Mouse (Mus musculus): Measurements from ENCODE around the gene Capn12. TPM values are rescaled to one million over a fixed set of nuclear protein-coding genes. Genes with fewer than 3 reads are reported as not detected.

Capn12 gene
- total and polyA plus RNA-seq, 2 experiments from 2014 or later, result 0.38 to 0.41 TPM

DNA sequence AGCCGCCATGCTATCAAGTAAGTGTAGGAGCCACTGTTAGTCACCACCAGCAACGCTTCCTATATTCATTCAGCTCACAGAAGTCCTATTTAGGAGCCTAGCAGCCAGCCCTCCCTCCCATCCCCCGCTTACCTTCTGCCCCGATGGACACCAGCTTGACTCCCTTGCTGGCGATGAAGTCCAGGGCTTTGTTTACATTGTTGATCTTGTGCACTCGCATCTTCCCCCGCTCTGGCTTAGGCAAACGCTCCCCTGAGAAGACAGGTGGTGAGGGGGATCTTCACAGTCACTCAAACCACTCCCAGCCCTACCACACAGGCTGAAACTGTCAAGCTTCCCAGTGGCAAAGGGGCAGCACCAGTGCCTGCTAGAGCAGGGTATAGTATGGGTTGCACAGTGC lies 37.3 kb downstream of the Capn12 start:
- ATAC-seq (ENCODE audit: low FRiP score), result no peak
- TF ChIP-seq CTCF (IDR thresholded peaks at IDR 0.05), result no peak
- no peaks in the 10 kb centered on the region; the same call in 1 of the 2 replicates for H3K4me1 ChIP-seq (ENCODE audit: insufficient read depth, low read length)
- 81% methylated on average over 8 of the region's 8 CpGs for WGBS
- no peak overlapping the region for H3K27ac ChIP-seq (ENCODE audit: low read depth, low read length)
- H3K4me3 ChIP-seq (ENCODE audit: low read depth, low read length), result no peak overlapping the region
- DNase-seq (ENCODE audit: low spot score), result no peak
- H3K27me3 ChIP-seq (ENCODE audit: insufficient read depth, low read length), result no peaks in the 10 kb centered on the region
- H3K36me3 ChIP-seq (ENCODE audit: insufficient read depth, low read length), result peaks cover 30% of the 10 kb centered on the region
- no peak overlapping the region for H3K9ac ChIP-seq (replicated peaks; ENCODE audit: low read length, poor library complexity, severe bottlenecking)
- H3K4me2 ChIP-seq (ENCODE audit: low read depth, low read length, poor library complexity, severe bottlenecking), result no peak overlapping the region
- no peaks in the 10 kb centered on the region for H3K9me3 ChIP-seq (ENCODE audit: low read length)

DNA sequence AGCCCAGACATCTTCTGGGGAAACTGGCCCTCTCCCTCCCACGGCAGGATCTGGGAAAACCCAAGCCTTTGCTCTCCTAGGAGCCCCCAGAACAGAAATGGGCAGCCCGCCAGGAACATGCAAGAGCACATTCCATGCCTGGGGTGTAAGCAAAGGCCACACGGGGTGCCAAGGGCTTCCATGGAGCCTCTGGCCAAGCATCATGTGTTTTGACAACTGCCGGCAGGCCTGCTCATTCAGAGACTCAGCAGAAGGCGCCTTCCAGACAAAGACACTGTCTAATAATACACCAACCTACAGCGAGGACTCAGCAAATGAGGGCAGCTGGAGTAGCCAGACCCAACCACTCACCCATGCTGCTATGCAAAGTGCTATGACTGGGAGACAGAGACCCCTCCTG lies 38.6 kb downstream of the Capn12 start:
- peaks cover 25% of the 10 kb centered on the region for H3K36me3 ChIP-seq (ENCODE audit: insufficient read depth, low read length)
- no peak overlapping the region for H3K9ac ChIP-seq (replicated peaks; ENCODE audit: low read length, poor library complexity, severe bottlenecking)
- ATAC-seq (ENCODE audit: low FRiP score) (peak; percentile 60), DNase-seq (ENCODE audit: low spot score) (peak; percentile 87)
- H3K4me2 ChIP-seq (ENCODE audit: low read depth, low read length, poor library complexity, severe bottlenecking), result no peak overlapping the region
- no peaks in the 10 kb centered on the region for H3K9me3 ChIP-seq (ENCODE audit: low read length)
- no peaks in the 10 kb centered on the region for H3K27me3 ChIP-seq (ENCODE audit: insufficient read depth, low read length)
- TF ChIP-seq CTCF (IDR thresholded peaks at IDR 0.05), result no peak
- no peak overlapping the region for H3K4me3 ChIP-seq (ENCODE audit: low read depth, low read length)
- H3K4me1 ChIP-seq (ENCODE audit: insufficient read depth, low read length), result peaks cover 5% of the 10 kb centered on the region; the same call in 1 of the 2 replicates
- WGBS, result 36% methylated on average over 6 of the region's 6 CpGs
- H3K27ac ChIP-seq (ENCODE audit: low read depth, low read length), result no peak overlapping the region

DNA sequence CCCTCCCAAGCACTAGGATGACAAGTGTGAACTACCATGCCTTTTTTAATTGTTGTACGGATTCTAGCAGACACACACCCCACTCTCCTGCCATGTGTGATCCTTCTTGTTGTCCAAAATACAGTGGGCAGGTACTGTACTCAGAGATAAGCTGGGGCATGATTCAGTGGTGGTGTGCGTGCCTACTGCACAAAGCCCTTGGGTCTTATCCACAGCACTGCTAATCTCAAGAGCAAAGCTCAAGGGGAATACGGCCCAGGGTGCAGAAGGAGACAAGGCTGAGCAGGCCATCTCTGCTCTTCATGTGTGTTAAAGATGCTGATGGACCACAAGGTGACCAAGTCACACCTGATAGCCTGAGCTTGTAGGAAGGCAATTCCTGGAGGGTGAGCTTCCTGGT lies 40.0 kb downstream of the Capn12 start:
- DNase-seq (ENCODE audit: low spot score), result no peak
- TF ChIP-seq CTCF (IDR thresholded peaks at IDR 0.05), result no peak
- 93% methylated on average over 3 of the region's 3 CpGs for WGBS
- H3K27me3 ChIP-seq (ENCODE audit: insufficient read depth, low read length), result no peaks in the 10 kb centered on the region
- peaks cover 5% of the 10 kb centered on the region; the same call in 1 of the 2 replicates for H3K4me1 ChIP-seq (ENCODE audit: insufficient read depth, low read length)
- no peak for ATAC-seq (ENCODE audit: low FRiP score)
- H3K4me3 ChIP-seq (ENCODE audit: low read depth, low read length), result no peak overlapping the region
- no peaks in the 10 kb centered on the region for H3K9me3 ChIP-seq (ENCODE audit: low read length)
- H3K27ac ChIP-seq (ENCODE audit: low read depth, low read length), result no peak overlapping the region
- H3K9ac ChIP-seq (replicated peaks; ENCODE audit: low read length, poor library complexity, severe bottlenecking), result no peak overlapping the region
- H3K4me2 ChIP-seq (ENCODE audit: low read depth, low read length, poor library complexity, severe bottlenecking), result no peak overlapping the region
- H3K36me3 ChIP-seq (ENCODE audit: insufficient read depth, low read length), result peaks cover 11% of the 10 kb centered on the region; the same call in 1 of the 2 replicates

DNA sequence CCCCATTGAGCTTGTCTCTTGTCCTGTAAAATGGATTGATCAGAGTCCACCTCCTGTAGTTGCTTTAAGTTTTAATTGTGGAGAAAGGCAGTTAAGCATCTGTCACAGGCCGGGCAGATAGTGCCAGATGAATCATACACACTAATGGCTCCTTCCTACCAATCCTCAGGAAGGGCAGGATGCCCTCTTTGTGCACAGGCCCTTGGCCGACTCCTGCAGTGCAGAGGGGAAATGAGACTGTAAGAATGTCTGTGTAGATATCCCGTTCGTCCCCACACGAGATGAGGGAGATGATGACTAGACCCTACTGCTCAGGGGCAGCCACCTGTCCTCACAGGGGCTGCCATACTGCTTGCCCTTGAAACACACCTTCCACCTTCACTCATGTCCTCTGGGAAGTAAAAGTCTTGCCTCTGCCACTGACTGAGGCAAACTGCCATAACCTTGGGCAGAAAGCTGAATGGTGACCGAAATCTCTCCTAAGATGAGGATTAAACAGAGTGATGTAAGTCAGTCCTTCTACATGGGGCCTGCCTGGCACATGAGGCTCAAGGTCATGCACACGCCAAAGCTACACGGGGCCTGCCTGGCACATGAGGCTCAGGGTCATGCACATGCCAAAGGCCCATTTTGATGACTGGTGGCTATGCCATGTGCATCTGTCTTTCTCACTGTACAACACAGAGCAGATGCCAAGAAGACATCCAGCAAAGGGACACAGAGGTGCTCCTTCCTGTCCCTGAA lies 40.7 kb downstream of the Capn12 start:
- Histone ChIP-seq H3K9ac (replicated peaks; ENCODE audit: low read length, poor library complexity, severe bottlenecking) (no peak overlapping the region), H3K27ac (ENCODE audit: low read depth, low read length) (no peak overlapping the region), H3K36me3 (ENCODE audit: insufficient read depth, low read length) (peaks cover 9% of the 10 kb centered on the region; the same call in 1 of the 2 replicates), H3K27me3 (ENCODE audit: insufficient read depth, low read length) (no peaks in the 10 kb centered on the region), H3K9me3 (ENCODE audit: low read length) (no peaks in the 10 kb centered on the region), H3K4me2 (ENCODE audit: low read depth, low read length, poor library complexity, severe bottlenecking) (no peak overlapping the region), H3K4me3 (ENCODE audit: low read depth, low read length) (no peak overlapping the region), H3K4me1 (ENCODE audit: insufficient read depth, low read length) (peaks cover 5% of the 10 kb centered on the region; the same call in 1 of the 2 replicates)
- WGBS, result 88% methylated on average over 8 of the region's 8 CpGs
- ATAC-seq (ENCODE audit: low FRiP score) (no peak), DNase-seq (ENCODE audit: low spot score) (no peak)
- TF ChIP-seq CTCF (IDR thresholded peaks at IDR 0.05), result no peak

DNA sequence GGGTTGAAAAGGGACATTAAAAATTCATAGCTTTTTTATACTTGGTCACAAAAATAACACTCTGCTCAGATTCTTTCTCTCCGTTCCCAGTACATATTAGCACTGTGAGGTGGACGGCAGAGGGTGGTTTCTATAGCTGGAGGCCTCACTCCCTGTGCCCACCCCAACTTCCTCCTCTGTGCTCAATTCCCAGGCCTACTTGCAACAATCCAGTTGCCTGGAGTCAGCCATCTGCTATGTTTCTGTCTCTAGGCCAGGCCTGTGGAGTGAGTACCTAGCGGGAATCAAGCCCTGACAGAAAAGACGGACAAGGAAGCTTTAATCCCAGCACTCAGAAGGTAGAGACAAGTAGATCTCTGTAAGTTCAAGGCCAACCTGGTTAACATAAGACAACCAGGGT lies 41.4 kb downstream of the Capn12 start:
- Histone ChIP-seq H3K9ac (replicated peaks; ENCODE audit: low read length, poor library complexity, severe bottlenecking) (no peak overlapping the region), H3K27ac (ENCODE audit: low read depth, low read length) (no peak overlapping the region), H3K36me3 (ENCODE audit: insufficient read depth, low read length) (peaks cover 4% of the 10 kb centered on the region; the same call in 1 of the 2 replicates), H3K4me2 (ENCODE audit: low read depth, low read length, poor library complexity, severe bottlenecking) (no peak overlapping the region), H3K27me3 (ENCODE audit: insufficient read depth, low read length) (no peaks in the 10 kb centered on the region), H3K9me3 (ENCODE audit: low read length) (no peaks in the 10 kb centered on the region), H3K4me3 (ENCODE audit: low read depth, low read length) (no peak overlapping the region), H3K4me1 (ENCODE audit: insufficient read depth, low read length) (peaks cover 5% of the 10 kb centered on the region; the same call in 1 of the 2 replicates)
- TF ChIP-seq CTCF (IDR thresholded peaks at IDR 0.05), result no peak
- no peak for ATAC-seq (ENCODE audit: low FRiP score)
- WGBS, result 61% methylated on average over 4 of the region's 4 CpGs
- DNase-seq (ENCODE audit: low spot score), result no peak

DNA sequence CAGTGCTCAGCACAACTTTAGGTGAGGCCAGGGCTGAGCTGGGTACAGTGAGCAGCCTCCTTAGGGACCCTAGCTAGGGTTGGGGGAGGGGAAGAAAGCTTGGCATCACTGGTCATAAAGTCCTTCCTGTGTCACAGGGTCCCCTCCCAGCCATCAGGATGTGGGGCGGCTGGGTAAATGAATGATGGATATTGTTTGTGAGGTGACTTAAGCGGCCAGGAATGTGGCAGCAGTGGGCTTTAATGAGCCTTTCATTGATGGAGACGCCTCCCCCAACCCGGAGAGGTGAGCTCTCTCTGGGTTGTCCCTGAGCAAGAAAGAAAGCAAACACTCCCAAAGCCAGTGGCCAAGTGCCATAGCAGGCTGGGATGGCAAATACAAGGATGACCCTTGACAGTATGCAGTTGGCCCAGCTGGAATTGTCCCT lies 42.7 kb downstream of the Capn12 start:
- H3K9me3 ChIP-seq (ENCODE audit: low read length), result no peaks in the 10 kb centered on the region
- no peak overlapping the region for H3K4me3 ChIP-seq (ENCODE audit: low read depth, low read length)
- H3K9ac ChIP-seq (replicated peaks; ENCODE audit: low read length, poor library complexity, severe bottlenecking), result no peak overlapping the region
- 13% methylated on average over 4 of the region's 4 CpGs for whole genome bisulfite sequencing
- no peaks in the 10 kb centered on the region for H3K27me3 ChIP-seq (ENCODE audit: insufficient read depth, low read length)
- DNase-seq (ENCODE audit: low spot score) (no peak), ATAC-seq (ENCODE audit: low FRiP score) (no peak)
- no peaks in the 10 kb centered on the region for H3K36me3 ChIP-seq (ENCODE audit: insufficient read depth, low read length)
- H3K4me1 ChIP-seq (ENCODE audit: insufficient read depth, low read length), result peaks cover 5% of the 10 kb centered on the region; the same call in 1 of the 2 replicates
- 0 out of 2 replicates have a peak overlapping the region, but pooled peaks have one; percentile 43 for H3K27ac ChIP-seq (ENCODE audit: low read depth, low read length)
- no peak overlapping the region for H3K4me2 ChIP-seq (ENCODE audit: low read depth, low read length, poor library complexity, severe bottlenecking)
- TF ChIP-seq CTCF (IDR thresholded peaks at IDR 0.05), result no peak

Data from midbrain, postnatal 0 days (tissue).